Mouse (Mus musculus) intestine, embryonic 14.5 days (tissue): ENCODE data around the gene Crocc2. TPM values are rescaled to one million over a fixed set of nuclear protein-coding genes. Genes with fewer than 3 reads are reported as not detected.

ENCODE experiments used
- ATAC-seq: fragments of 200-750 bp; cut with Nextera tagmentation; replicated peaks from 2 replicates; pipeline ENCODE4 v1.8.0; 2017; ENCODE audit warnings: low read depth, moderate number of reproducible peaks, moderate TSS enrichment, moderate library complexity; ENCODE audit not compliant: low FRiP score, low TSS enrichment
- DNase-seq: peaks from one replicate; pipeline ENCODE4 v3.0.0-alpha.2; 2018; ENCODE audit warnings: low spot score
- H3K27ac ChIP-seq: fragments of 300-500 bp; sonication (generic); 2 replicates; pipeline ENCODE4 v1.5.1; 2014; ENCODE audit warnings: low read depth, mild to moderate bottlenecking, control low read depth
- H3K27me3 ChIP-seq: fragments of 300-500 bp; sonication (generic); replicated peaks from 2 replicates; pipeline ENCODE4 v1.6.1; 2014; ENCODE audit warnings: low read length, control low read depth; ENCODE audit not compliant: control insufficient read depth, insufficient read depth
- H3K36me3 ChIP-seq: fragments of 300-500 bp; sonication (generic); 2 replicates; pipeline ENCODE4 v1.6.1; 2014; ENCODE audit warnings: low read length, control low read depth; ENCODE audit not compliant: control insufficient read depth, insufficient read depth
- H3K4me1 ChIP-seq: fragments of 300-500 bp; sonication (generic); replicated peaks from 2 replicates; pipeline ENCODE4 v1.6.1; 2014; ENCODE audit warnings: low read length, control low read depth, mixed read lengths; ENCODE audit not compliant: control insufficient read depth, insufficient read depth
- H3K4me2 ChIP-seq: fragments of 300-500 bp; sonication (generic); 2 replicates; pipeline ENCODE4 v1.6.1; 2014; ENCODE audit warnings: low read length
- H3K4me3 ChIP-seq: fragments of 300-500 bp; sonication (generic); 2 replicates; pipeline ENCODE4 v1.5.1; 2014; ENCODE audit warnings: low read depth, low read length, control low read depth, mixed read lengths
- H3K9ac ChIP-seq: fragments of 300-500 bp; sonication (generic); 2 replicates; pipeline ENCODE4 v1.6.1; 2014; ENCODE audit warnings: mild to moderate bottlenecking, low read length
- H3K9me3 ChIP-seq: fragments of 300-500 bp; sonication (generic); 2 replicates; pipeline ENCODE4 v1.6.1; 2016; ENCODE audit warnings: low read length, control low read depth; ENCODE audit not compliant: control insufficient read depth
- WGBS: fragments of 180-500 bp; shearing (Covaris S2); extraction: QIAGEN DNeasy Blood & Tissue Kit; methylation state at CpG from one replicate; pipeline ENCODE4 v1.1.7; 2014; 5-methylcytosine and 5-hydroxymethylcytosine counted together
- polyA plus RNA-seq: library from polyadenylated mRNA; unstranded; fragments of >200 nt; fragmentation: Nextera tagmentation; extraction: Ambion mirVana; gene quantifications from 2 replicates; pipeline ENCODE4 v1.2.1, GENCODE M21; 2014

Gene Crocc2
- 0.04 and 0.16 TPM in 2 replicates for polyA plus RNA-seq

DNA sequence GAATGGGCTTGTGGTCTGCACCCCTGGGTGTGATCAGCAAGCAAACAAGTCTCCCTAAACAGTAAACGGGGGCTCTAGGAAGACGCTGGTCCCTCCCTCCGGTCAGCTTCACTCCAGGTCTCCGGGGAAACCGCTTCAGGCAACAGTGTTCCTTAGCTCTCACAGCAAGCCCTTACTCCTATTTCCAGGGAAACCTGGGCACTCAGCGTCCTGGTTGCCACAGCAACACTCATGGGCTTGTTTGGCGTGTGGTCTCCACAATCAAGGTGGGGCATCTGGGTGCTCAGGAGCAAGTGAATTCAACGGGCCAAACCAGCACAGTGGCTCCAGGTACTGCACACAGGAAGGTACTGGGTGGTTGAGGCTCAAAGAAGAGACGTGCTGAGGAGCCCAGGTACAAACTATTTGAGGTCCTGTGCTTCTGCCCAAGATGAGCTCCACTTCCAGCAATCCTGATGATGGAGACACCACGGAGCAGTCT is at the start of gene Crocc2:
Gene Crocc2 (plus strand): TSS at position 431 of the 481 bp plus-strand sequence.
- no peak within 1 kb of the TSS for H3K4me2 ChIP-seq

DNA sequence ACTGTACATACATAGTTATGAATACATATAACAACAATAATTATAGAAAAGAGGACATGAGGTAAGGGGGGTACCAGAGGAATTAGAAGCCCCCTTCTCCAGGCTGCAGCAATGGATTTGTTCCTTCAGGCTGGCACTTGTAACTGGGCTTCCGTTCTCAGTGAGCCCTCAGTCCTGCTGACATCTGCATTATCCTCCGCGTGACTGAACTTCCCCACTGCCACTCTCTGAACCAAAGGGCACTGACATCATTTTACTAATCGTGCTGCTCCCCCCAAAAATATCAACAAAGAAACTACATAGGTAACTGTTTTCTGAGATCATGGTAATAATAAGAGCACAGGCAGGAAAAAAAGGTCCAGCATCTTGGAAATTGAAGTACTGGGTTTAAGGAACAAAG is 49.7 kb upstream of the Crocc2 start:
- Histone ChIP-seq H3K27ac (no peak overlapping the region), H3K27me3 (no peaks in the 10 kb centered on the region), H3K9ac (no peak overlapping the region), H3K4me3 (no peak overlapping the region), H3K36me3 (no peaks in the 10 kb centered on the region), H3K4me2 (no peak overlapping the region), H3K9me3 (no peaks in the 10 kb centered on the region), H3K4me1 (no peaks in the 10 kb centered on the region; the same call in 1 of the 2 replicates)
- WGBS, result 55% methylated on average over 4 of the region's 4 CpGs
- ATAC-seq (no peak), DNase-seq (no peak)

More for the DNA sequence above, at the start of gene Crocc2:
- no peaks in the 10 kb centered on the region for H3K4me1 ChIP-seq
- H3K27ac ChIP-seq, result no peak within 1 kb of the TSS
- no peaks in the 10 kb centered on the region for H3K9me3 ChIP-seq
- DNase-seq, result no peak
- H3K27me3 ChIP-seq, result no peaks in the 10 kb centered on the region
- no peaks in the 10 kb centered on the region for H3K36me3 ChIP-seq
- H3K9ac ChIP-seq, result no peak within 1 kb of the TSS
- H3K4me3 ChIP-seq, result no peak within 1 kb of the TSS
- ATAC-seq, result no peak
- WGBS, result 34% methylated on average over 10 of the region's 10 CpGs

DNA sequence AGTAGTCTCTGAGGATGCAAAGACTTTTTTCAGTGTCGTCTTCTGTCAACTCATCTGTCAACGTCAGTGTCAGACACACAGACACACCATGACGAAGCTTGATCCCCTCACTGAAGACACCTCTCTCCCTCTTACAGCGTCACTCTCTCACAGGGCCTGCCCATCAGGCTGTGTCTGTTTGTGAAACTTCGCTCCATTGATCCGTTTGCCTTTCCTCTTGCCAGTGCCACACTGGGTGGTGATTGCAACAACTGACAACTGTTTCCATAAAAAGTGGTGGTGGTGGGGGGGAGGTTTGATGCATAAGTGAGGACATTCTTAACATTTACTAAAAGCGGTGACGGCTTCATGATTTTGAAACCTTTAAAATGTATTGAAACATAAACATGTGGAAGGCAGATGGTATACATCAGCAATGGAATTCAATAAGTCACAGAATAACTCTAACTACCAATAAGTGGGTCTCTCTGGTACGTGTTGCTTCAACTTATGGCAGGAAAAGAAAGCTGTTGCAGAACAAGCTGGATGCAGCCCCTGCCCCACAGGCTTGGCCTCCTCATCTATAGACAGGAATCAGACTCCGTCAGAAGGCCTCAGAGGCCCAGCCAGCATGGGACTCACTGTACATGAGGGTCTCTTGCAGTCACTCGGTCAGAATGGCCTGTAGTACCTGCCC is 45.2 kb upstream of the Crocc2 start:
- no peaks in the 10 kb centered on the region for H3K27me3 ChIP-seq
- no peak overlapping the region for H3K4me3 ChIP-seq
- DNase-seq, result no peak
- 62% methylated on average over 11 of the region's 11 CpGs for WGBS
- no peak overlapping the region for H3K4me2 ChIP-seq
- no peak for ATAC-seq
- no peak overlapping the region for H3K27ac ChIP-seq
- H3K4me1 ChIP-seq, result no peaks in the 10 kb centered on the region
- H3K9me3 ChIP-seq, result no peaks in the 10 kb centered on the region
- H3K9ac ChIP-seq, result no peak overlapping the region
- no peaks in the 10 kb centered on the region for H3K36me3 ChIP-seq

DNA sequence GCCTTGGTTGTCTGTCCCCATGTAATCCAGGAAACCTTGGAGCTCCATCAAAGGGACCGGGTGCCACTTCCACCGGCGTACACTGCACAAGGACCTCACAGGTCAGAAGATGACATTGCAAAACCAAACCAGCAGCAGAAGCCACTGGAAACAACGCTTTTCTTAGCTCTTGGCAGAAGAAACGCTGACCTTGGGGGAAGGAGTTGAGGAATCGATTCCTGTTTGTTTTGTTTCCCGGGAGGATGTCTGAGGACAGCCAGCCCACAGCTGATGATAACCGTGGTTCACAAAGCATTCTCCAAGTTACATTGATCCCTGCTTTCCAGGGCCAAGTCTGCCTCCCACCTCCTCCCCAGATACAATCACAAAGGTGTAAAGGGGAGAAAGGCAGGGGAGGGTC is 44.5 kb upstream of the Crocc2 start:
- H3K27ac ChIP-seq, result no peak overlapping the region
- DNase-seq (no peak), ATAC-seq (no peak)
- H3K27me3 ChIP-seq, result no peaks in the 10 kb centered on the region
- H3K9ac ChIP-seq, result no peak overlapping the region
- H3K4me2 ChIP-seq, result no peak overlapping the region
- H3K9me3 ChIP-seq, result no peaks in the 10 kb centered on the region
- 67% methylated on average over 8 of the region's 8 CpGs for WGBS
- no peak overlapping the region for H3K4me3 ChIP-seq
- H3K4me1 ChIP-seq, result no peaks in the 10 kb centered on the region
- no peaks in the 10 kb centered on the region for H3K36me3 ChIP-seq

DNA sequence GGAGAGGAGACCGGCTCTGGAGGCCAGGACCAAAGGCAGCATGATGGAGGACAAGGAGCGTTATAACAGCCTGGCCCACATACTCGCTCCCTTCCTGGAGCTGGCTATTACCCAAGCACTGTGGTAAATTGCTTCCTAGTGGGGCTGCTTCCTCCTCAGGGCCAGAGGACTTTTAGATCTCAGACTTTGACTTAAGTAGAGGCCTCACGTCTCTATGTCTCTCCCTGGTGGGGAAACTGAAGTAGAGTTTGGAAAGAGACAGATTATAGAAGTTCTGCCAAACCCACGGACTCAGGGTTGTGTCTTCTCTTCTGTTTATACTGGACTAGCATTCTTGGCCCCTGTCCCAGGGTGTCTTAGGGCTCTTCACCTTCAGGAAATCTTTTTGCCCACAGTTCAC is 43.3 kb upstream of the Crocc2 start:
- Histone ChIP-seq H3K9me3 (no peaks in the 10 kb centered on the region), H3K36me3 (no peaks in the 10 kb centered on the region), H3K27me3 (no peaks in the 10 kb centered on the region), H3K9ac (no peak overlapping the region), H3K4me1 (no peaks in the 10 kb centered on the region), H3K27ac (no peak overlapping the region), H3K4me3 (no peak overlapping the region), H3K4me2 (no peak overlapping the region)
- DNase-seq (no peak), ATAC-seq (no peak)
- WGBS, result 49% methylated on average over 5 of the region's 5 CpGs

DNA sequence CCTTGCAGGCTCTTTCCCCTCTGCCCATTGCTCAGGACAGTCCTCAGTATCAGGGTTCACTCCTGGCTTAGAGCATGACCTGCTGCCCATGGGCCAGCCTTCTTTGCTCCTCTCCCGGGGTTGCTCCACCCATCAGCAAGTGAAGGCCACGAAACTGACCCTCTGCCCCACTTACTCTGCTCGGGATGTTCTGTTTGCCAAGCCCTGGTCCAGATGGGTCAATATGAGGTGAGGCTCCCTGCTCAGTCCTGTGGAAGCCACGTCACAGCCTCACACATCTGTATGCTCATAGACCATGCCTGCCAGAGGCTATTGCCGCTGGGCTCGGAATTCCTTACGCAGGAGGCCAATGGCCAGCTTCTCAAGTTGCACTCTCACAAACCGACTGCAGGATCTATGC is 40.3 kb upstream of the Crocc2 start:
- Histone ChIP-seq H3K4me2 (no peak overlapping the region), H3K4me3 (no peak overlapping the region), H3K27me3 (no peaks in the 10 kb centered on the region), H3K27ac (no peak overlapping the region), H3K9ac (no peak overlapping the region), H3K9me3 (no peaks in the 10 kb centered on the region), H3K4me1 (no peaks in the 10 kb centered on the region), H3K36me3 (no peaks in the 10 kb centered on the region)
- WGBS, result 78% methylated on average over 8 of the region's 8 CpGs
- no peak for DNase-seq
- no peak for ATAC-seq

DNA sequence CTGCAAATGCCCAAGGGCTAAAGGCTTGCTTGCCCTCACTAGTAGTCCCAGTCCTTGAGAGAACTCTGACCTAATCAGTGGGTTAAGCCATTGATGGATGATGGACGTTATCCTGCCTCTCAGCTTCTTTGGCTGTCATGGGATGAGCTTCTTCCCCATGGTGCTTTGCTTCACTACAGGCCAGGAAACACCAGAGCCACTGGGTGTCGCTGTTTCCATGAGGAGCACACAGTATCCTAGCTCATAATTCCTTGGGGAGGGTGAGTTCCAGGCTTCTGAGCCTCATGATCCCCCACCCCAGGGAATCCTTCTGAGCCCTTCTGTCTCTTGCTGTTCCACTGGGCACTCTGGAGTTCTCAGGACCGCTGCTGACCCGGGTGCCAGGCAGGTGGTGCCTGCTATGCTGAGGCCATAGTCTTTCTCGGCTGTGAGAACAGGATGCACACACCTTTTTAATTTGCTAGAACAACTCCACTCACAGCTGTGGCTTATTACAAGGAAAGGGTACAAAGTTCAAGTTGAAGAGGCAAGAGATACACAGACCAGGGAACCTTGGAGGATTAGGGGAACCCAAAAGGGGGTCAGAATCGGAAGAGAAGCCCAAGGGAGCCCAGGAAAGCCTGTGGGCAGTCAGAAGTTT is 39.7 kb upstream of the Crocc2 start:
- Histone ChIP-seq H3K36me3 (no peaks in the 10 kb centered on the region), H3K27ac (no peak overlapping the region), H3K27me3 (no peaks in the 10 kb centered on the region), H3K9ac (no peak overlapping the region), H3K4me2 (no peak overlapping the region), H3K9me3 (no peaks in the 10 kb centered on the region), H3K4me3 (no peak overlapping the region), H3K4me1 (no peaks in the 10 kb centered on the region)
- ATAC-seq (peak; percentile 71), DNase-seq (peak; percentile 76)
- WGBS, result 25% methylated on average over 6 of the region's 6 CpGs

DNA sequence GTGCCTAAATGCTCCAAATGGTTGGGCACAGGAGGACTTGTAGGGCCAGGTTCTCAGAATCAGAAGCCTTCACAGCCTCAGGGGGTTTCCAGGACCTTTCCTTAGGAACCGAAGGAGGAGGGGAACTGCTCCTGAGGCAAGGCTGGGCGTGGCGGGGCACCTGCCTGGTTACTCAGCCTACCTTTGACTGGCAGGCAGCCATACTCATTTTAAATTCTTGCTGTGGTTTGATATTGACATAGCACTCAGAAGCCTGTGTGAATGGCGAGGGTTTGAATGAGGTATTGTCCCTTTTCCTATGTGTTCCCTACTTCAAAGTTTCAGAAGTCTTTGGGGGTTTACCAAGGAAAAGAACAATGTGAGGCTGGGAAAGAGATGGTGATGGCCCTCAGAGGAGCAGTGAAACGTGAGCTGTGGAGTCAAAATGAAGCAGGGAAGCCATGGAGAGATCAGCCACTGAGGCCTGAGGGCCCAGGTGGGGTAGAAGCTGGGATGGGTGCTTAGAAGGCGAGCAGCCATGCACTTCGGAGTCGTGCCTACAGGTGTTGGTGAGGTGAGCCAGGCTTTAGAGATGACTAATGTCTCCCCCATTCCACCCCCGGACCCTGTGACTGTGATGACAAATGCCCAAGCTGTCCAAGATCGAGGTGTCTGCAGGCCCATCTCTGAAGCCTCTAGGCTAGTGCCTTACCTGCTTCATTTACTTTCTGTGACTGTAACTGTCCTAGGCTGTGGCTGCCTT is 38.1 kb upstream of the Crocc2 start:
- ATAC-seq (no peak), DNase-seq (no peak)
- Histone ChIP-seq H3K27me3 (no peaks in the 10 kb centered on the region), H3K4me2 (no peak overlapping the region), H3K27ac (no peak overlapping the region), H3K9me3 (no peaks in the 10 kb centered on the region), H3K9ac (no peak overlapping the region), H3K4me3 (no peak overlapping the region), H3K4me1 (no peaks in the 10 kb centered on the region), H3K36me3 (no peaks in the 10 kb centered on the region)
- WGBS, result 68% methylated on average over 10 of the region's 10 CpGs
